Mouse (Mus musculus): ENCODE measurements around the gene Katnal1.
A peak's percentile ranks its signal among the peaks of the same experiment; 100 is the strongest.

The Katnal1 gene

GRCm38 (mm10) chr5:148929116-148929449, at the start of gene Katnal1:
TSS of gene Katnal1 (minus strand) at chr5:148929320.
- no peak for DNase-seq (ENCODE audit: low read depth, low spot score)

GRCm38 (mm10) chr5:148978458-148979165, 49.5 kb upstream of the Katnal1 start:
- DNase-seq (ENCODE audit: low read depth, low spot score): no peak

- no peak for DNase-seq (ENCODE audit: low read depth, low spot score)
Measured at GRCm38 (mm10) chr5:148977698-148978457, 48.8 kb upstream of the Katnal1 start.

GRCm38 (mm10) chr5:148976876-148977275, 47.8 kb upstream of the Katnal1 start:
- DNase-seq (ENCODE audit: low read depth, low spot score): no peak

DNA sequence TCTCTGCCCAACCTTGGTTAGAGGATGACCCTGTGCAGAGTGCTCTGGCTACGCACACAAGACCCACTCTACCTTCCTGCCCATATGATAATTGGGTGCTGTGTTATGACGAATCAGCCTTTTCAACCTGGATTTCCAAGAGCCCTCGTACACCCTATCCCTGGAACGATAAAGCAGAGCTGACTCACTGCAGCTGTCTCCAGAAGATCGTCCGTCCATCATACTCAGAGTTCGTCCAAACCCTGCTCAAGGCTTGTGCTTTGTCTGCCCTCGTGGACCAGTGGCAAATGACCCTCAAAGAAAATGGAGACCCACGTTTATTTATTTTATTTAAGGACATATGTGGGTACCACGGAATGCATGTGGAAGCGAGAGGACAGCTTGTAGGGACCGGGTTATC, 45.9 kb upstream of the Katnal1 start:
- no peak for DNase-seq (ENCODE audit: low read depth, low spot score)

DNA sequence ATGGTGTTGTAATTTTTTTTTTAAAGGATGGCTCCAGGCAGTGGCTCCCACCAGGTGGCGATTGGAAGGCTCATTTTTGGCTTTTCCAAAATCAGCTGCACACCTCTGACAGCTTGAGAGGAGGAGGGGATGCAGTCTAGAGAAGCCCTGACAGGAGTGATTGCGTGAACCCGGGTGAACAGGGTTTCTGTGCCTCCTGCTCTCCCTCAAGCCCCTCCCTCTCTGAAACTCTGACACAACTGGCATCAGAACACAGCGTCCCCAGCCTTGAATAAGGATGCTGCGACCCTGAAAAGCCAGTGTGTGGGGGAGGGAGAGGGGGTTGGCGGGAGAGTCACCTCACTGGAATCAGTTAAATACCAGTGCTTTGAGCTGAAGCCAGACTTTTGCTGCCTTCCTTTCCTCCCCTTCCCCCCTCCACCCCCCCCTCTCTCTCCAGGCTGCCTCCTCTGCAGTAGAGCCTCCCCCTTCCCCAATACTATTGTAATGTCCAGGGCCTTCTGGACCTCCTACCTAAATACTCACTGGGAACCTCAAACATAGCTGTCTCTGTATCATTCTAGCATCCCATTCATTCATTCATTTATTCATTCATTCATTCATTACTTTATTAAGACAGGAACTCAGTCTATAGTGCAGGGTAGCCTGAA, 44.0 kb upstream of the Katnal1 start:
- no peak for DNase-seq (ENCODE audit: low read depth, low spot score)

- no peak for DNase-seq (ENCODE audit: low read depth, low spot score)
Measured at GRCm38 (mm10) chr5:148972167-148972566, 43.0 kb upstream of the Katnal1 start.

DNA sequence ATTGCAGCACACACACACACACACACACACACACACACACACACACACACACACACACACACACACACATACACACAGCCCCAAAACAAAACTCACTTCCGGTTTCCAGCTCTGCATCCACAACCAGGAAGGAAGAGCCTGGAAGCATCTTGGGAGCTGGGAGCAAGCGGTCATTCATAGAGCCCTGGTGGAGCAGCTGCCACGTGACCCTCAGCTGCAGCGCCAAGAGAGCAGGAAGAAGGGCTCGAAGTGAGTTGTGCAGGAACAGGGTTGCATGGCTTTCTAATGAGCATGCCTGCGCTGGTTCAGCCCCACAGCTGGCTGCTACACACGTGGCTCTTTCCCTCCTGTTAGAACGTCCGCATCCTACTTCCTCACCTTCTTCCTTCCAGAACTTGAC, 40.5 kb upstream of the Katnal1 start:
- DNase-seq (ENCODE audit: low read depth, low spot score): peak; percentile 55

DNA sequence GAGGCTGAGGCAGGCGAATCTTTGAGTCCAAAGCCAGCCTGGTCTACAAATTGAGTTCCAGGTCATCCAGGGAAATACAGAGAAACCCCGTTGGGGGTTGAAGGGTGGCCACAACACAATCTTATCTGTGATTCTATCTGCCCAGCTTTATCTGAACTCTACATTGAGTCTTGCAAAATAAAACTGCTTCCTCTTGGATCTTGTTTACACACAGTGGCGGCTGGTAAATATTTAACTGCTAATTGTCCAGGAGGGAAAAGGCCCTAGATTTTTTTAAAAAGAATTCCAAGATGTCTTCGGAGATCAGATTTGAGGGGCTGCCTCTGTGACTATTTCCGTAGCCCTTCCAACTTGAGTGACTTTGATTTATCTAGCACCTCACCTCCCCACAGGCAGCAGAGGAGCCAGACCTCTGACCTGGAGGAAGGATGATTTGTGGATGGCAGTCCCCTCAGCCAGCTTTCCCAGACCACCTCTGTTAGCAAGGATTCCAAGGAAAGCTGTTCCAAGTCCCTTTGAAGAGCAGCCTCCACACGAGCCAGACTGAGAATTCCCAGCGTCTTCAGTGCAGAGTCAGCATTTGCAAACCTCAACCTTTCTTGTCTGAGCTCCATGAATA, 39.9 kb upstream of the Katnal1 start:
- DNase-seq (ENCODE audit: low read depth, low spot score): no peak

- DNase-seq (ENCODE audit: low read depth, low spot score): no peak
Measured at GRCm38 (mm10) chr5:148968179-148968578, 39.1 kb upstream of the Katnal1 start.

GRCm38 (mm10) chr5:148966395-148966794, 37.3 kb upstream of the Katnal1 start:
- DNase-seq (ENCODE audit: low read depth, low spot score): no peak

- no peak for DNase-seq (ENCODE audit: low read depth, low spot score)
Measured at GRCm38 (mm10) chr5:148965691-148966333, 36.7 kb upstream of the Katnal1 start.

- no peak for DNase-seq (ENCODE audit: low read depth, low spot score)
Measured at GRCm38 (mm10) chr5:148965089-148965591, 36.0 kb upstream of the Katnal1 start.

DNA sequence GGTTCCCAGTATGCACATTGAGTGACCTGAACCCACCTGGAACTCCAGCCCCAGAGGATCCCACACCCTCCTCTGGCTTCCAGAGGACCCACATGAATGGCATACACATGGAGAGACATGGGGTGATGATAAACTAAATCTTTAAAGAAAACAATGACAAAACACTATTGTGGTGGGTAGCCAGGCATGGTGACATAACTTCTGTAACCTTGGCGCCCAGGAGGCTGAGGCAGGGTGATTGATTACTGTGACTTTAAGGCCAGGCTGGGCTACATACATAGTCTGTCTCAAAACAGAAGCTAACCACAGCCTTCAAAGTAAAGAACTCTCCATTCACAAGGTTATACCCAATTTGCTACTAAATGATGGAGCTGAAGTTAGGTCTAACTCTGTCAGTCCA, 35.1 kb upstream of the Katnal1 start:
- no peak for DNase-seq (ENCODE audit: low read depth, low spot score)

DNA sequence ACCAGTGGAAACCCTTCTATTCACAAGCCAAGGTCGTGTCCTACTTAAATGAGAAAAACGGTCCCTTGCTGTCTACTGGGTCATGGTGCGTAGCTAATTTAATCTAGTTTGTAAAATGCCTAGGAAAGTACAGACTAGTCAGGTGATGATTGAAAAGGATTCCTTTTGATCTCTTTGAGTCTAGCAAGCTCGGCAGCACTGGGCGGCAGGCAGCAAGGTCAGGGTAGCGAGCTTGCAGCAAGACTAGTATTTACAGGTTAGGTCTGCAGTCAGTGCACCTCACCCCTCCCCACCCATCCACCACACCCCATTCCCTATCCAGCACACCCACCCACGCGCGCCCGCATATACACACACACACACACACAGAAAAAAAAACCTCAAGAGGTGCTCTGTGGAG, 31.1 kb upstream of the Katnal1 start:
- DNase-seq (ENCODE audit: low read depth, low spot score): peak; percentile 60

- peak; percentile 85 for DNase-seq (ENCODE audit: low read depth, low spot score)
Measured at GRCm38 (mm10) chr5:148959068-148959990, 30.2 kb upstream of the Katnal1 start.

DNA sequence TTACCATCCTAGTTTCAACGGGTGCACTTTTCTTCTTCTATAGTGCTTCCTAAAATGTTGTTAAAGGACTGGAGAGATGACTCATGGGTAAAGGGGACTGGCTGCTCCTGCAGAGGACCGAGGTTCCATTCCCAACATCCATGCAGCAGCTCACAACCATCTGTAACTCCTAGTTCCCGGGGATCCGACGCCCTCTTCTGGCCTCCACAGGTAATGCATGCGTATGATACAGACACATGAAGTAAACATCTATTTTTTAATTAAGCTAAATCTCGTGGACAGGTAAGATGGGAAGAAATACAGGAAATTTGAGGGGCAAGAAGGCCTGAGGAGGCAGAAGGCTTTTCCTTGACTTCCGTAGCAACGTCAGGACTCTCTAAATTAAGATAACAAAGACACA, 29.2 kb upstream of the Katnal1 start:
- DNase-seq (ENCODE audit: low read depth, low spot score): peak; percentile 76

DNA sequence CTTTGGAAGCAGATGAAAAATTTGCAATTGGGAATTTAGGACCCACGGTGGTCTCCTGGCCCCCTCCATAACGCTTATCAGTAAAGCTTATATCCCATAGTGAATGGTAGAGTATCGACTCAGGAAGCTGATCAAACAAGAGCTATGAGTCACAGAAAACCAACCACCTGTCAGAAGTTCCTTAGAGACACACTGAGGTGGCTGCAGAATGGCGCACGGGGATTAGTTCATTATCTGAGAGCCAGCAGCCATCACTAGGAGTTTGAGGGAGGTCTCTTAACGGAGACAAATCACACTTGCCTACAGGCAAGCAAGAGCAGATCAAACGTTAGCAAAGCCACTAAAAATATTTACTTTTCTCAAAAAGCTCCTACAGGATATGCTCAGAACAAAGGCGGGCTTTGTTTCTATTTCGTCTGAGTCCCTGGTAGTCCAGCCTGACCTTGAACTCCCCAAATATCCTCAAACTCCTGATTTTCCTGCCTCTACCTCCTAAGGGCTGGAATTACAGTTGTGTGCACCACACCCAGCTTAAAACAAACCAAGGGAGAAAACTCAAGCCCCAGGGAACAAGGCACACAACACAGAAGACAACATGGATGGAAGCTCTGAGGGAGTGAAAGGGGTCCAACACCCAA, 27.9 kb upstream of the Katnal1 start:
- peak; percentile 58 for DNase-seq (ENCODE audit: low read depth, low spot score)

GRCm38 (mm10) chr5:148956091-148956490, 27.0 kb upstream of the Katnal1 start:
- DNase-seq (ENCODE audit: low read depth, low spot score): no peak

DNA sequence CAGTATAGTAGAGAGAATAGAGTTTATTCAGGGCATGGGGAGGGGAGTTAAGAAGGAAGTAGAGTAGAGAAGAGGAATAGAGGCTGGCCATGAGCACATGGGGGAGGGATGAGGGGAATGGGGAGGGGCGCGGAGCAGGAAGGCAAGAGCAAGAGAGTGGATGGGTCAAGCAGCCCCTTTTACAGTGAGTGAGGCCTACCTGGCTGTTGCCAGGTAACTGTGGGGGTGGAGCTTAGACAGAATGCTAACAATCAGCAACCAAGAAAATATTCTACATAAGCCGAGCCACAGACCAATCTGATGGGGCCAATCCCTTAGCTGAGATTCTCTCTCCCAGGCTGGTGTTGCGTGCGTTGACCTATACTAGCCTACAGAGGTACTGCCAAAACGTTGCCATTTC, 26.5 kb upstream of the Katnal1 start:
- DNase-seq (ENCODE audit: low read depth, low spot score): peak; percentile 53
